Mouse (Mus musculus): Measurements from ENCODE around the gene Csf2. TPM values are rescaled to one million over a fixed set of nuclear protein-coding genes. Genes with fewer than 3 reads are reported as not detected.
"Not testable (repeated sequence)": the region's sequence is repeated elsewhere in the genome, so short reads cannot be mapped to it uniquely, and the experiment has no call there.

Csf2 gene
- not detected in 2 replicates for polyA plus RNA-seq (2015; fragmentation: Nextera tagmentation; extraction: Ambion mirVana)

DNA sequence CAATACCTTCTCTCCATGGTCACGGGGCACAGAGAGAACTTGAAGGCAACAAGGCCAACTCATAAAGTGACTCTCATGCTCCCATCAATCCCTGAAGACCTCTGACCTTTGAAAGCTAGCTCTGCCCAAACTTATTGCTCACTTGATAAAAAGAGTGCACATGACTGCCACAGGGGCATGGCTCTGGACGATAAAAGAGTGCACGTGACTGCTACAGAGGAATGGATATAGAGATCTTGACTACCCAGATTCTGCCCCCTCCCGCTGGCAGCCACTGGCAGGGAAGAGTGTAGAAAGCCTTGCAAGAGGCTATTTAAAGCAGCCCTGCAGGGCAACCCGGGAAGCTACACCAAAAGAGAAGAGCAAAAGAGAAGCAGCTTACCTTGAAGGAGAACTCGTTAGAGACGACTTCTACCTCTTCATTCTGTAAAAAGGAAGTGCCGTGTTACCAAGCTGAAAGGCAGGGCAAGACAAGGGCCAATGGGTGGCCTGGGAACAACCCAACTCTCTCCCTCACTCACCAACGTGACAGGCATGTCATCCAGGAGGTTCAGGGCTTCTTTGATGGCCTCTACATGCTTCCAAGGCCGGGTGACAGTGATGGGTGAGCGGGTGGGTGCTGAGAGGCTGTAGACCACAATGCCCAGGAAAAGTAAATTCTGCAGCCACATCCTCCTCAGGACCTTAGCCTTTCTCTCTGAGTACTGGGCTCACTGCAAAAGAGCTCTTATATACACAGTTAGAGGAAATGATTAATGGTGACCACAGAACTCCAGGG, at the start of gene Csf2:
Gene Csf2, minus strand, starts transcription at position 728 of the 778 bp plus-strand sequence.
- no peak within 1 kb of the TSS for H3K9ac ChIP-seq
- no peak for ATAC-seq (ENCODE audit: low FRiP score, low read depth)
- no peaks in the 10 kb centered on the region for H3K9me3 ChIP-seq
- 73% methylated on average over 11 of the region's 11 CpGs for WGBS
- no peaks in the 10 kb centered on the region for H3K4me1 ChIP-seq (replicated peaks)
- H3K4me2 ChIP-seq = no peak within 1 kb of the TSS
- H3K27me3 ChIP-seq = no peaks in the 10 kb centered on the region
- H3K4me3 ChIP-seq = no peak within 1 kb of the TSS
- no peaks in the 10 kb centered on the region for H3K36me3 ChIP-seq
- H3K27ac ChIP-seq (replicated peaks) = no peak within 1 kb of the TSS

DNA sequence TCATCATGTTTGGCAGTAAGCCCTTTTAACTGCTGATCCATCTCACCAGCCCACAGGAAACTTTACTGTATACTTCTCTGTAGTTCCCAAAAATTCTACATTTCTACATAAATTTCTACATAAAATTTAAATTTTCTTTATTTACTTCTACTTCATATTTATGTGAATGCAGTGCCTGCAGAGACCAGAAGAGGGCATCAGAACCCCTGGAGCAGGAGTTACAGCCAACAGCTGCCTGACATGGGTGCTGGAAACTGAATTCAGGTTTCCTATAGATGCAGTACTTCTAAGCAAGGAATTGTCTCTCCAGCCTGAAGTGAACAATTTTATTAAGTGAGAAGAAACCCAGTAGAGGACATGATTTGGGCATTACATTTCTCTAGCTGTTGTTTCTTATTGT, 49.3 kb upstream of the Csf2 start:
- no peak for ATAC-seq (ENCODE audit: low FRiP score, low read depth)

DNA sequence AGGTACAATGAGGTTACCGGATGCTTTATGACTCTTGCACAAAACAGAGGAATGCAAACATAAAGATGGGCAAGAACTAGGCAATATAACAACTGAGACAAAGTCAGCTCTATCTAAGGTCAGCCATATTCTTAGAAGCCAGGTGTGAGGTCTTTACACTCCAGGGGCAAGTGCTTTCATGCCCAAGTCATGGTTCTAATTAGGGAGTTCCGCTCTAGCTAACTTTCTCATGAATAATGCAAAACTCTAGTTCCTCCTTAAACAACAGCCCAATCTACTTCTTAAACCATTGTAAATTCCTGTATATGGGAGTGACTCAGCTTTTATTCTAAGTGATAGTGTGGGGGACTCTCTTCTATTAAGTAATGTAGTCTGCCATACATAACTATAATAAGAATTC, 48.0 kb upstream of the Csf2 start:
- H3K27me3 ChIP-seq; ATAC-seq (ENCODE audit: low FRiP score, low read depth); H3K9me3 ChIP-seq; H3K9ac ChIP-seq; H3K36me3 ChIP-seq; H3K27ac ChIP-seq (replicated peaks); H3K4me1 ChIP-seq (replicated peaks); H3K4me3 ChIP-seq; H3K4me2 ChIP-seq: not testable (repeated sequence)
- WGBS = 87% methylated on average over 2 of the region's 2 CpGs

More for the DNA sequence above, 49.3 kb upstream of the Csf2 start:
- H3K4me3 ChIP-seq = no peak overlapping the region
- no peaks in the 10 kb centered on the region for H3K9me3 ChIP-seq
- H3K4me1 ChIP-seq (replicated peaks) = peaks cover 17% of the 10 kb centered on the region
- H3K4me2 ChIP-seq = no peak overlapping the region
- H3K9ac ChIP-seq = no peak overlapping the region
- H3K27ac ChIP-seq (replicated peaks) = no peak overlapping the region
- no peaks in the 10 kb centered on the region for H3K36me3 ChIP-seq
- no peaks in the 10 kb centered on the region for H3K27me3 ChIP-seq

DNA sequence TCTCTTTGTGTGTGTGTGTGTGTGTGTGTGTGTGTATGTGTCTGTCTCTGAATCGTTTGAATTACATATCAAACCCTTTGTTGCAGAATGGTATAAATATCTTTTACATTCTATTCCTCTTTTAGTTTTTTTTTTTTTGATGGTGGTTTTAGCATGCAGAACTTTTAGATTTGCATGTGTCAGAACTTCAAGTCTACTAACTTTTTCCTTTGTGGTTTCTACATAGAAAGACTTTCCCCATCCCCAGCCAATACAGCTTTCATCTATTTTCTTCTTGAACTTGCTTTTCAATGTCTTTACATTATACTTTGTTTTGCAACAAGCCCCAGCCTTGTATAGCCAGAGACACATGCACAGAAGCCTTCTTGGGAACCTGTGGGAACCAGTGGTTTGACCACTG, 47.3 kb upstream of the Csf2 start:
- Histone ChIP-seq H3K9ac (no peak overlapping the region), H3K4me2 (no peak overlapping the region), H3K27ac (replicated peaks) (no peak overlapping the region), H3K9me3 (no peaks in the 10 kb centered on the region), H3K27me3 (no peaks in the 10 kb centered on the region), H3K4me3 (no peak overlapping the region), H3K36me3 (no peaks in the 10 kb centered on the region), H3K4me1 (replicated peaks) (0 out of 2 replicates have a peak, but pooled peaks cover under 1% of the 10 kb centered on the region)
- WGBS = 100% methylated on average over 1 of the region's 1 CpGs
- no peak for ATAC-seq (ENCODE audit: low FRiP score, low read depth)

DNA sequence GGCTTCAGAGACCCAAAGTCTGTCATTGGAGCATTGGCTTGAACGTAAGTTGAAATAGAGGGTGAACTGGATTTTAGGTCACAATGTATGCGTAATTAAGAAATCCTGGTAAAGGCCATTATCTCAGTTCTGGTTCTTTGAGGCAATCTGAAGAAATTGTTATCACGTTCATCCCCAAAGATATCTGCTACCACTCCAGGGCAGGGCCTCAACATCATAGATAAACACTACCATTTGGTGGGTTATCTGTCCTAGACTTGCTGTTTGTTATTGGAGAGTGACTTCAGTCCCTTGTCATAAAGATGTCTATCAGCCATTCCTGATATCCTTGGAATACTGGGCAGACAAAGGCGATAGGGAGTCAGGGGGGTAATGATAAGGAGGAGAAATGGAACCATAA, 46.5 kb upstream of the Csf2 start:
- H3K27me3 ChIP-seq = no peaks in the 10 kb centered on the region
- no peak overlapping the region for H3K9ac ChIP-seq
- 90% methylated on average over 4 of the region's 4 CpGs for WGBS
- H3K4me2 ChIP-seq = no peak overlapping the region
- no peak overlapping the region for H3K4me3 ChIP-seq
- no peak overlapping the region for H3K27ac ChIP-seq (replicated peaks)
- no peaks in the 10 kb centered on the region for H3K9me3 ChIP-seq
- ATAC-seq (ENCODE audit: low FRiP score, low read depth) = no peak
- no peaks in the 10 kb centered on the region for H3K36me3 ChIP-seq
- no peaks in the 10 kb centered on the region for H3K4me1 ChIP-seq (replicated peaks)

DNA sequence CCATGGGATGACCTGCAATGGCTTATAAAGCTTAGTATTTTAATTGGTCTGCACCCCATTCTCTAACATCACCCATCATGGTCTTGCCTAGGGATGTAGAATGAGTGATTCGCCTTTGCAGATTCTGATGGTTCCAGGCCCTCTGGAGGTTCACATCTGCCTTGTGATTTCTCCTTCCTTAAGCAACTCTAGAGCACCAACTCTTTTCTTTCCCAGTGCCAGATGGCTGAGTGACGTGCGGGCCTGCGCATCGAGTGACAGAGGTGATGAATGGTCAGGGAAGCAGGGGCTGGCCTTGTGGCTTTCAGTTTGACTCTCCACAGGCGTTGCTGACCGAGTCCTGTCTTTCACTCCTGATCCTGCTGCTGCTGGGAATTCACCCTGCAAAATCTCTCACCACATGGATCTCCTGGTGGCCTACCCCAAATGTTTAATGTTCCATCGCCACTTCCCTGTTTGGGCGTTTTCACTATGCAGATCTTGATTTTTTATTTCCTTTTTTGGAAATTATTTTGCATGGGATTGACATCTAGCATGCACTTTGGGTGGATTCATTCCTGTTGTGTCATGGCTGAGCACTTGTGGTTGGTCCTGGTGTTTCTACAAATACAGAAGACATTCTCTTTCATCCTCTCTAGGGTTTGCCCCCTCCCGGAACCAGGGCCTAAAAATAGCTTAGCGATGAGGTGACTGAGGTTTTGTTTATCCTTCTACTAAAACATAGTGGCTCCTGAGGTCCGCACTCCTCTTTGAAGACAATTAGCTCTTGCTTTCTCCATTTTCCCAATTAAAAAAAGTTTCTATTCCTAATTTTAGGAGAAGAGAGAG, 44.7 kb upstream of the Csf2 start:
- no peaks in the 10 kb centered on the region for H3K9me3 ChIP-seq
- H3K36me3 ChIP-seq = no peaks in the 10 kb centered on the region
- H3K4me3 ChIP-seq = no peak overlapping the region
- 70% methylated on average over 12 of the region's 12 CpGs for WGBS
- no peak overlapping the region for H3K9ac ChIP-seq
- no peak for ATAC-seq (ENCODE audit: low FRiP score, low read depth)
- H3K4me1 ChIP-seq (replicated peaks) = no peaks in the 10 kb centered on the region
- no peaks in the 10 kb centered on the region for H3K27me3 ChIP-seq
- no peak overlapping the region for H3K4me2 ChIP-seq
- no peak overlapping the region for H3K27ac ChIP-seq (replicated peaks)

DNA sequence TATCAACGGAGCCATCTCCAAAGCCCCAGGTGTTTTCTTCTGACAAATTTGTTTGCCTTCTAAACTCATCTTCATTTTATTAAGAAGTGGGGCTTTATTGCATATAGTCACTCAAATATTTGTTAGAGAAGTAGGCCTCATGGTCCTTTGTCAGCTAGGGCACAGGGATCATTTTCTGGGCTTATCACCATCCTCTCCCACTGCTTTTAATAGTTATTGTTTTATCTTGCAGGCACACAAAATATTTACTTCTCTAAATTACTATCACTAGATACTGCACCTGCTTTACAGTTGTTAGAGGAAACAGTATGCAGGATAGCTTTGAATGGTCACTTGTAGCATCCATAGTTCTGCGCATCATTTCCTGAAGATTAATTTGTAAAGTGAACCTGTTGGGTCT, 42.7 kb upstream of the Csf2 start:
- Histone ChIP-seq H3K4me2 (no peak overlapping the region), H3K9me3 (no peaks in the 10 kb centered on the region), H3K9ac (no peak overlapping the region), H3K27ac (replicated peaks) (no peak overlapping the region), H3K4me3 (no peak overlapping the region), H3K36me3 (no peaks in the 10 kb centered on the region), H3K4me1 (replicated peaks) (no peaks in the 10 kb centered on the region), H3K27me3 (no peaks in the 10 kb centered on the region)
- 90% methylated on average over 2 of the region's 2 CpGs for WGBS
- no peak for ATAC-seq (ENCODE audit: low FRiP score, low read depth)

DNA sequence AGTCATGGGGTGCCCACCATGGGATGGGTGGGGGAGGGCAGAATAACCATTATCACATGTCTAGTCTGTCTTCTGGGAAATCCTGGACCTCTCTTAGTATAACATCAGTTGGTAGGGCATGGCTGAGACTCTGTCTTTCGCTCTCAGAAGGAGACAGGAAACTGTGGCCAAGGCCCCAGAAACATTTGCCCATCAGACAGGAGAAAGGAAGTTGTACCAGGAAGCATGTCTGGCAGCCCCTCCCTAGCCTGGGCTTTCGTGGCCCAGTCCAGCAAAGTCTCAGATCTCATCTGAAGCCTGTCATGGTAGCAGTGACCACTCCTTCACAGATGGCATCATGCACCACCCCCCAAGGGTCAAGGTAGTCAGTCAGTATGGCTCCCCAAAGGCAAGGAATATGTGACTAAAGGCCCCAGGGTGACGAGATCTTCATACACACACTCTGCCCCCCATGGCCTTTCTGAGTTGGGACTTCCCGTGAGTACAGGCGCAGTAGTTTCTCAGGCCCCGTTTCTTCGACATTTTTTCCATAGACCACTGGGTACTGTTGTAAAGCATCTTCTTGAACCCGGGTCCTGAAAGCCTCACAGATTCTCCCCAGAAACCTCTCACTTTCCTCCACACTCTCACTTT, 38.5 kb upstream of the Csf2 start:
- no peaks in the 10 kb centered on the region for H3K4me1 ChIP-seq (replicated peaks)
- ATAC-seq (ENCODE audit: low FRiP score, low read depth) = no peak
- H3K4me3 ChIP-seq = no peak overlapping the region
- H3K27me3 ChIP-seq = no peaks in the 10 kb centered on the region
- H3K4me2 ChIP-seq = no peak overlapping the region
- 89% methylated on average over 8 of the region's 8 CpGs for WGBS
- no peak overlapping the region for H3K27ac ChIP-seq (replicated peaks)
- H3K9ac ChIP-seq = no peak overlapping the region
- H3K36me3 ChIP-seq = no peaks in the 10 kb centered on the region
- no peaks in the 10 kb centered on the region for H3K9me3 ChIP-seq

DNA sequence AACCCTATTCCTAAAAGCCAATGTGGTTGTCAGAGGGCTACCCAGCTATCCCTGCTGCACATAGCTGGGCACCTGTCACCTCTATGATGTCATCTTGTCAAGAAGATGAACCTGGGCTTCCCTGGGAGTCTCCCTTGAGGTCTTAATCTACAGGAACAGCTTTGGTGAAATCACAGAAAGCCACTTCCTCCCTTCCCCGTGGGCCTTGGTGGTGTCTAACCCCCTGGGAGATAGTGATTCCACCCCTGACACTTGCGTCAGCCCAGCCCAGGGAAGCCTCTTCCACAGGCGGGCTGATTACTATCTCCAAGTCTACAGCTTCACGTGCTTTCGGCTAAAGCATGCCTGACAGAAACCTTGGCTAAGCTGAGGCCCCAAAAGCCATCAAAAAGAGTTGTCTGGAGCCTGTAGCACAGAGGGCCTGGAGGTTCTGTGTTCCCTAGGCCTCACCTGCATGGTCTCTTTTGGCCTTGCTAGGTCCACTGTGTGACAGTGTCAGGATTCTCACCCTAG, 22.0 kb upstream of the Csf2 start:
- H3K36me3 ChIP-seq = no peaks in the 10 kb centered on the region
- H3K4me2 ChIP-seq = no peak overlapping the region
- no peak for ATAC-seq (ENCODE audit: low FRiP score, low read depth)
- no peaks in the 10 kb centered on the region for H3K9me3 ChIP-seq
- no peak overlapping the region for H3K27ac ChIP-seq (replicated peaks)
- WGBS = 83% methylated on average over 5 of the region's 5 CpGs
- H3K4me1 ChIP-seq (replicated peaks) = no peaks in the 10 kb centered on the region
- H3K27me3 ChIP-seq = no peaks in the 10 kb centered on the region
- H3K9ac ChIP-seq = no peak overlapping the region
- H3K4me3 ChIP-seq = no peak overlapping the region

DNA sequence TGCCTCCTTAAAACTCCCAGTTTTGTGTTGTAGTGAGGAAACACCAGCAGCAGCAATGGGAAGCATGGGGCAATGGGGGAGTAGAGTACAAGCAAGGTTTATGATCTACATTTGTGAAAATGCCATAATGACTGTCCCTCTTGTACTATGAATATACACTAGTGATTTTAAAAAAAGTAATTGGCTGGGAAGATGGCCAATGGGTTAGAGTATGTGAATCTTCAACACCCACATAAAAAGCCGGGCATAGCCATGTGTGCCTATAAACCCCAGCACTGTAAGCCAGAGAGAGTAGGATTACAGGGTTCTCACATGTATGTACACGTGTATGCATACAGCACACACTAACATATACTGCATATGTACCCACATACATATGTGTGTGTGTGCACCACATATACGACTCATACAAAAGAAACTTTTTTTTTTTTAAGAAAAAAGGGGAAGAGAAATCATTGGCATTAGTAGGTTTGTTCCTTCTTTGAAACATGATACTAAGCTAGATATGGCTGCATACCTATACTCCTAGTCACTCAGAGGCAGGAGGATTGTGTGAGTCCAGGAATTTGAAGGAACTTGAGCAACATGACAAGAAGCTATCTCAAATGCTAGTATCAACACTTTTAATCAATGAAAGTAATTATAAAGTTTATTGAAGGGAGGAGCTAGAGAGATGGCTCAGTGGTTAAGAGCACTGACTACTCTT, 19.9 kb upstream of the Csf2 start:
- no peak for ATAC-seq (ENCODE audit: low FRiP score, low read depth)
- H3K4me2 ChIP-seq = no peak overlapping the region
- WGBS = 81% methylated on average over 3 of the region's 3 CpGs
- H3K4me3 ChIP-seq = no peak overlapping the region
- no peaks in the 10 kb centered on the region for H3K4me1 ChIP-seq (replicated peaks)
- H3K27me3 ChIP-seq = no peaks in the 10 kb centered on the region
- no peaks in the 10 kb centered on the region for H3K9me3 ChIP-seq
- H3K27ac ChIP-seq (replicated peaks) = no peak overlapping the region
- H3K9ac ChIP-seq = no peak overlapping the region
- H3K36me3 ChIP-seq = no peaks in the 10 kb centered on the region

DNA sequence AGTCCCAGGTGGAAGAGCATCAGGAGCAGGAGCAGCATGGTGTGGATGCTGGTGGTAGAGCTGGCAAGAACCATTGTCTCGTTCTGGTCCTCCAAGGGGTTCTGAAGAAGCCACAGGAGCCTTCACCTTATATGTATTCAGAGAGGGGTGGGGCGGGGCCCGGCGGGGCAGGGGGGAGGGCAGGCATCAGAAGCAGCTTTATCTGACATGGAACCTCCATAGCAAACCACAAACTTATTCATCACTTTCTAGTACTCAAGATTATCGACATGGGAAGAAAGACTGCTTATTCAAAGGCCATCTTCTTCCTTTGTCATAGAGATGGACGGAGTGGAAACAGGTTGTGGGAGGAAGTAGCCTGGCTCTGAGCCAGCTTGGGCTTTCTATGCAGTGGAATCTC, 17.7 kb upstream of the Csf2 start, which contains the start of gene Il3:
Gene Il3, minus strand, starts transcription at position 101 of the 400 bp plus-strand sequence.
- Histone ChIP-seq H3K9ac (no peak within 1 kb of the TSS), H3K4me1 (replicated peaks) (no peaks in the 10 kb centered on the region), H3K36me3 (no peaks in the 10 kb centered on the region), H3K4me3 (no peak within 1 kb of the TSS), H3K9me3 (no peaks in the 10 kb centered on the region), H3K27me3 (no peaks in the 10 kb centered on the region), H3K4me2 (no peak within 1 kb of the TSS), H3K27ac (replicated peaks) (no peak within 1 kb of the TSS)
- ATAC-seq (ENCODE audit: low FRiP score, low read depth) = no peak
- WGBS = 72% methylated on average over 6 of the region's 6 CpGs

Measured in hindbrain, embryonic 15.5 days (tissue).